Mouse (Mus musculus): ENCODE measurements at regions not wholly inside any gene's neighbourhood (a gene's known extent, or its start where the extent isn't known, plus 50 kb on each side); places are given as distances from the start of the nearest gene placed in this dataset.

DNA sequence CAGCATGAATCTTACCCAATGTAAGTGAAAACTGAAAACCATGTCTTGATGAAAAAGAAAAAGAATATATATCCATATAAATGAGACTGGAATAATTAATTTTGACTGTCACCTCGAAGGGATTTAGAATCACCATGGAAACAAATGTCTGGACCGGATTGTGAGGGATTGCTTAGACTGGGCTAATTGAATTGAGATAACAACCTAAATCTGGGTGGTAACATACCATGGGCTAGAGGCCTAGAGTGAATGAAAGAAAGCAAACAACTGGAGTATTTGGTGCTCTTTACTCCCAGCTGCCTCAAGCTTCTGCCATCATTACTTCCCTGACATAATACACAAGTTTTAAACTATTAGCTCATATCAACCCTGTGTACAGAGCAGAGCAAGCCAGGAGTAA is 95.3 kb upstream of the Chmp2b start:
- TF ChIP-seq CTCF (IDR thresholded peaks at IDR 0.05; ENCODE audit: control insufficient read depth, insufficient read depth, low read length) (no peak), POLR2A (IDR thresholded peaks at IDR 0.05; ENCODE audit: borderline replicate concordance, control insufficient read depth, low read depth, low read length) (no peak)

All from bone marrow, adult 2 months (tissue).